Mouse (Mus musculus): Measurements from ENCODE around the gene Kcnmb1. TPM values are rescaled to one million over a fixed set of nuclear protein-coding genes. Genes with fewer than 3 reads are reported as not detected.

Gene Kcnmb1
- polyA plus RNA-seq, 1 experiment from 2014 or later: 0.09 TPM

DNA sequence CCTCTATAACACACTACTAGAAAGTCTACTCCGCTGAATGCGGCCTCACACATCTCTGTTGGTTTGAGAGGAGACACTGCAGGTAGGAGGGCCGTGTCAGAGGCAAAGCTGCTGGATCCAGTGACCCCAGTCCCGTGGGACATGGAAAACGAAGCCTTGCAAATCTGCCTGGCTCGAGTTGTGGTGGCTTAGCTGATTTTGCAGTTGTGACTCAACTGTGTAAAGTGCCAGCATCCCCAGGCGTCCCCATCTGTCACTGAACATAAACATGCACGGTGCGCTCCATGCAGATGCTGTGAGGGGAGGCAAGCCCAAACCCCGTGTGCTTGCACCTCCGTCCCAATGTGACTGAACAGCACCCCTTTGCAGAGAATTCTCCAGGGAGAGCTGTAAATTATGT lies 33.4 kb upstream of the Kcnmb1 start:
- WGBS: 73% methylated on average over 11 of the region's 11 CpGs
- H3K27ac ChIP-seq (replicated peaks): no peak overlapping the region
- H3K4me3 ChIP-seq: no peak overlapping the region
- H3K4me1 ChIP-seq: peaks cover 28% of the 10 kb centered on the region
- H3K9me3 ChIP-seq: no peaks in the 10 kb centered on the region
- no peaks in the 10 kb centered on the region for H3K36me3 ChIP-seq (replicated peaks)
- no peak for DNase-seq (ENCODE audit: low spot score)
- H3K27me3 ChIP-seq (replicated peaks; ENCODE audit: low read depth, poor library complexity, severe bottlenecking): peaks cover 35% of the 10 kb centered on the region

DNA sequence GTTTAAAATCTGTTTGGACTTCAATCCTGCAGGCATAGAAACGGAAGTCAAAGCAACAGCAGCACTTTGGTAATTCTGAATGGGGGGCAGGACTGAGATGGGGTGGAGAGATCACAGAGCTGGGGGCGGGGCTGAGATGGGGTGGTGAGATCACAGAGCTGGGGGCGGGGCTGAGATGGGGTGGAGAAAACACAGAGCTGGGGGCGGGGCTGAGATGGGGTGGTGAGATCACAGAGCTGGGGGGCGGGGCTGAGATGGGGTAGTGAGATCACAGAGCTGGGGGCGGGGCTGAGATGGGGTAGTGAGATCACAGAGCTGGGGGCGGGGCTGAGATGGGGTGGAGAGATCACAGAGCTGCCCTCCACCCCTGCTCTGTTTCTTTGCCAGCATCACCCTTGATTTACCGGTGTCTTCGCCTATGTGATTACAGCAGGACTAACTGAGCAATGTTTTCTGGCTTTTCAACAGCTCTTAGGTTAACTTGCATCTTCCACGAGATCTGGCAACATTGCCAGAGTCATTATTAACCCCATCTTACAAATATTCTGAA lies 30.9 kb upstream of the Kcnmb1 start:
- Histone ChIP-seq H3K4me3 (peak overlapping the region; percentile 18; the same call in 1 of the 2 replicates), H3K4me1 (peaks cover 28% of the 10 kb centered on the region), H3K36me3 (replicated peaks) (no peaks in the 10 kb centered on the region), H3K9me3 (no peaks in the 10 kb centered on the region), H3K27me3 (replicated peaks; ENCODE audit: low read depth, poor library complexity, severe bottlenecking) (peaks cover 12% of the 10 kb centered on the region), H3K27ac (replicated peaks) (no peak overlapping the region)
- DNase-seq (ENCODE audit: low spot score): peak; percentile 85
- WGBS: 10% methylated on average over 10 of the region's 10 CpGs

DNA sequence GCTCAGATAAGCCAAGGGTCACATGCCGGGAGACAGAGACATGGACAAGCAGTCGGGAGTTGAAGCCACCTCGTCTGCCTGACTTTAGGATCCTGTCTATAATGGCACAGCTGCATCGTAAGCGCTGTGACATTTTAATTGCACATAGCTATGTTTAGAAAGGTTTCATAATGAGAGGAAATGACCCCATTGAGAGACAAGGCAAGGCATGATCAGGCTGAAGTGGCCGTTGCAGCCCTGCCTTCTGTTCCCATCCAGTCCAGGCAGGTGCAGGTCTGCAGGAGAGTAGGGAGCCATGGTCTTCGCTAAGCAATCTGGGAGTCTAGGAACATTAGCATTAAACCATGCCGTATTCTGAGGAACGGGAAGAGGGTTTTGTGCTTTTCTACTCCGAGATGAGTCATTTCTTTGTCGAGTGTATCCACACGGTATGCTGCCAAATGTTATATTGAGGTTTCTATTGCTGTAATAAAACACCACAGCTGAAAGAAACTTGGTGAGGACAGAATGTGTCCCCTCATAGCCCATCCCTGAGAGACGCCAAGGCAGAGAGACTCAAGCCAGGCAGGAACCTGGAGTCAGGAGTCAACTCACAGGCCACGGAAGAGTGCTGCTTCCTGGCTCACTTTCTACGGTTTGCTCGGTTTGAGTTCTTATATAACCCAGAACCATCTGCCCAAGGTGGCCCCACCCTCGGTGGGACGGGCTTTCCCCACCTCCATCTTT lies 30.3 kb upstream of the Kcnmb1 start:
- peaks cover 8% of the 10 kb centered on the region for H3K27me3 ChIP-seq (replicated peaks; ENCODE audit: low read depth, poor library complexity, severe bottlenecking)
- no peaks in the 10 kb centered on the region for H3K9me3 ChIP-seq
- peak overlapping the region; percentile 18; the same call in 1 of the 2 replicates for H3K4me3 ChIP-seq
- H3K4me1 ChIP-seq: peaks cover 28% of the 10 kb centered on the region
- DNase-seq (ENCODE audit: low spot score): no peak
- WGBS: 72% methylated on average over 18 of the region's 18 CpGs
- no peaks in the 10 kb centered on the region for H3K36me3 ChIP-seq (replicated peaks)
- no peak overlapping the region for H3K27ac ChIP-seq (replicated peaks)

DNA sequence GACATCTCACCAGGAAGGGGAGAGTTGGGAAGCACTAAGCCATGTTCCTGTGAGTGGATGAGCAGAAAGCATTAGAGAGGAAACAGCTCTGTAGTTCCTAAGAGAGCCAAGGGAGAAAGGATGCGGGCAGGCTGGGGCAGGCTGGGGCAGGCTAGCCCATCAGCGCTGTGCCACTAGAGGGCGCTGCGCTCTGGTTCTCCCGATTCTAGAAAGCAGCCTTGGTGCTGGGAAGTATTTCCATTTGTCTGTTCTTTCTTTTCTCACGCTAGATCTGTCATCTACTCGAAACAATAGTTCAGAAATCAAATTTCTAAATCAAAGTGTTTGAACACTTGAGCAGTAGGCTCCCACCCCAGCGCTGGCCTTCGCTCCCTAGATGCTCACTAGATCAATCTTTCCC lies 28.5 kb upstream of the Kcnmb1 start:
- no peak overlapping the region for H3K4me3 ChIP-seq
- no peak for DNase-seq (ENCODE audit: low spot score)
- 61% methylated on average over 9 of the region's 9 CpGs for WGBS
- no peaks in the 10 kb centered on the region for H3K36me3 ChIP-seq (replicated peaks)
- H3K4me1 ChIP-seq: peaks cover 23% of the 10 kb centered on the region
- H3K9me3 ChIP-seq: no peaks in the 10 kb centered on the region
- no peak overlapping the region for H3K27ac ChIP-seq (replicated peaks)
- H3K27me3 ChIP-seq (replicated peaks; ENCODE audit: low read depth, poor library complexity, severe bottlenecking): no peaks in the 10 kb centered on the region

DNA sequence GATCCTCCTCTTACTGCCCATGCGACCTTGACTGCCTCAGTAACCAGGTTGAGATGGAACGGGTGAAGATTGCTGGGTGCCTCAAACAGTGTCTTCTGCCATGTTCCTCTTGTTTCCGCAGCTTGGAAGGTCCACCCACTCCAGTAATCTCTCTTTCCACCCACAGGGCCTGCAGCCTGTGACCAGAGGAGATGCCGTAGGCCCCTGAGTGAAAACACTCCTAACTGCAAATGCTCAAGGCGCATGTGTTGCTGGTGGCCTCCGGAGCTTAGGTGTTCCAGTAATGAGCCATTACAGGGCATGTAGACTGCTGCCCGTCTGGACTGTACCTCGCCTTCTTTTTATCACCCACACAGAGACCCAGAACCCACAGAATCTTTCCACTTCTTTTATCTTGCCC lies 25.2 kb upstream of the Kcnmb1 start:
- no peaks in the 10 kb centered on the region for H3K9me3 ChIP-seq
- H3K36me3 ChIP-seq (replicated peaks): no peaks in the 10 kb centered on the region
- WGBS: 86% methylated on average over 8 of the region's 8 CpGs
- H3K4me3 ChIP-seq: no peak overlapping the region
- no peak for DNase-seq (ENCODE audit: low spot score)
- no peaks in the 10 kb centered on the region for H3K27me3 ChIP-seq (replicated peaks; ENCODE audit: low read depth, poor library complexity, severe bottlenecking)
- H3K4me1 ChIP-seq: peaks cover 15% of the 10 kb centered on the region
- no peak overlapping the region for H3K27ac ChIP-seq (replicated peaks)

DNA sequence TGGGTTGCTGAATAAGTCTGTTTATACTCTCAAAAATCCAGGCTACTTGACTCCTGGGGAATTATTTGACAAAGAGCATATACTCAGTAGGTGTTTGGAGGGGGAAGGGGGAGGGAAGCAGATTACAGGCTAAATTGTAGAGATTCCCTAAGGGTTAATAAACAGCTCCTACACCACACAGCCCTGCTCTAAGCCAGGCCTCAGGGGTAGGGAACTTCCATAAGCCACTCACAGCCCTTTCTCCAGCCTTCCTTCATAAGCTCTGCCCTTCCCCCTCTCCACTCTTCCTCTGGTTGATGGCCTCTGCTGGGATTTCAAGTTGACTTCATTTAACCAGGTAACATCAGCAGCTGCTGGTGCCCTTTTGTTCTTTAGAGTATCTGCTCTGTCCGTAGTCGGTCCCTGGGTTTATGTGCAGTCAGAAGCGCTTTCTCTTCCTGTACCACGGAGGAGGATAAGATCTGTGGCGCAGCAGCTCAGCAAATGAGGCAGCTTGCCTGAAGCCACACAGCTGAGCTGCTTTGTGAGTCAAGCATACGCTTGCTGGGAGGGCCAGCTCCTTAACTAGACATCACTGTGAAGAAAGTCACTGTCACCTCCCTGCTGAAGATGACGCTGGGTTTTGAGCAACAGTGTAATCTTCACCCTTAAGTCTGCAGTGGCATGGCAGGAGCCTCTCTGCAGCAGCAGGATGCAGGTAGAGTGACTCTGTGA lies 24.1 kb upstream of the Kcnmb1 start:
- 49% methylated on average over 7 of the region's 7 CpGs for WGBS
- H3K4me3 ChIP-seq: no peak overlapping the region
- H3K36me3 ChIP-seq (replicated peaks): no peaks in the 10 kb centered on the region
- H3K27ac ChIP-seq (replicated peaks): no peak overlapping the region; the same call in 1 of the 2 replicates
- no peaks in the 10 kb centered on the region for H3K9me3 ChIP-seq
- no peaks in the 10 kb centered on the region for H3K27me3 ChIP-seq (replicated peaks; ENCODE audit: low read depth, poor library complexity, severe bottlenecking)
- no peak for DNase-seq (ENCODE audit: low spot score)
- H3K4me1 ChIP-seq: peaks cover 12% of the 10 kb centered on the region

DNA sequence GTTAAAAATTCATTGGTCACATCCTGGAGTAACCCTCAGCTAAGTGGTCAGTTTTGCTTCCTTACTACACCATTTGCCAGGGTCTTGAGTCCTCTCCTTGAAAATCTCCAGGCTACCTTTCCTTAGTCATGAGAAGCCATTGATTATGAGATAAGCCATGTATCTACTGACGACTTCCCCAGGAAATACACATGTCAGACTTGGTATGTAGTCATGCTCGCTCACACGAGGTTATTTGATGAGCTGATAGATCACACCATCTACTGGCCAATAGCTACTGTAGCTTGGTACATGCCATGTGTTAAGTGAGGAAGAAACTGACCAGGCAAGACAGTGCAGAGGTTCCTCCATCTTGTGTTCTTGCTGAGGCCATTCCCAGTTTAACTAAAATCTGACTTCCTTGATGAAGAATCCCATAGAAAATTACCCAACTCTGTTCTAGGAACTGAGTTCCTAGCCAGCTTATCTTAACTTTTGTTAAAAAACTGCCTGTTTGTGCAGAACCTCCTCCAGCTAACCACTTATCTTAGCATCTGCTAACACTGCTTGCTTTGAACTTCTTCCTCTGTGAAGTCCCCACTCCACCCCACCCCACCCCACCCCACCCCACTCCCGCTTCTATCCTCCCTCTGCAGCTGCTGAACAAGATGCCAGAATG lies 23.2 kb upstream of the Kcnmb1 start:
- no peak for DNase-seq (ENCODE audit: low spot score)
- Histone ChIP-seq H3K27me3 (replicated peaks; ENCODE audit: low read depth, poor library complexity, severe bottlenecking) (no peaks in the 10 kb centered on the region), H3K9me3 (no peaks in the 10 kb centered on the region), H3K36me3 (replicated peaks) (no peaks in the 10 kb centered on the region), H3K27ac (replicated peaks) (no peak overlapping the region), H3K4me3 (no peak overlapping the region), H3K4me1 (peaks cover 12% of the 10 kb centered on the region)
- 87% methylated on average over 4 of the region's 4 CpGs for WGBS

DNA sequence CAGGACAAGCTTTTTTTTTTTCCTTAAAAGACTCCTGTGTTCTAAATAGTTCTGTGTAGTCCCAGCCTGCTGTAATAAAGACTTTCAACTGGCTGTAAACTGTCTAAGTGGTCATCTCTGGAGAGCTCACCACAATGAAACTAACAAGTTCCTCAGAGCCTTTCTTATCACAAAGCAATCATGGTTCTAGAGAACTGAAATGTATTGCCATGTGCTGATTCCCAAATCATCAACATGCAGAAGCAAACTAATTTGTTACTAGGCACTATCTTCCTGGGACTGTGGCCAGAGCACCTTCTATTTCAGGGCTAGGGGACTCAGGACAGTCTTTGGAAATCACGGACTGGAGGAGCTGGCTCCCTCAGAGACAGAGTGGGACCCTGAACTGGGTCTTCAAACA lies 19.2 kb upstream of the Kcnmb1 start:
- Histone ChIP-seq H3K4me1 (peaks cover 11% of the 10 kb centered on the region), H3K9me3 (no peaks in the 10 kb centered on the region), H3K27ac (replicated peaks) (no peak overlapping the region), H3K36me3 (replicated peaks) (no peaks in the 10 kb centered on the region), H3K4me3 (no peak overlapping the region), H3K27me3 (replicated peaks; ENCODE audit: low read depth, poor library complexity, severe bottlenecking) (no peaks in the 10 kb centered on the region)
- DNase-seq (ENCODE audit: low spot score): no peak
- 80% methylated on average over 1 of the region's 1 CpGs for WGBS

DNA sequence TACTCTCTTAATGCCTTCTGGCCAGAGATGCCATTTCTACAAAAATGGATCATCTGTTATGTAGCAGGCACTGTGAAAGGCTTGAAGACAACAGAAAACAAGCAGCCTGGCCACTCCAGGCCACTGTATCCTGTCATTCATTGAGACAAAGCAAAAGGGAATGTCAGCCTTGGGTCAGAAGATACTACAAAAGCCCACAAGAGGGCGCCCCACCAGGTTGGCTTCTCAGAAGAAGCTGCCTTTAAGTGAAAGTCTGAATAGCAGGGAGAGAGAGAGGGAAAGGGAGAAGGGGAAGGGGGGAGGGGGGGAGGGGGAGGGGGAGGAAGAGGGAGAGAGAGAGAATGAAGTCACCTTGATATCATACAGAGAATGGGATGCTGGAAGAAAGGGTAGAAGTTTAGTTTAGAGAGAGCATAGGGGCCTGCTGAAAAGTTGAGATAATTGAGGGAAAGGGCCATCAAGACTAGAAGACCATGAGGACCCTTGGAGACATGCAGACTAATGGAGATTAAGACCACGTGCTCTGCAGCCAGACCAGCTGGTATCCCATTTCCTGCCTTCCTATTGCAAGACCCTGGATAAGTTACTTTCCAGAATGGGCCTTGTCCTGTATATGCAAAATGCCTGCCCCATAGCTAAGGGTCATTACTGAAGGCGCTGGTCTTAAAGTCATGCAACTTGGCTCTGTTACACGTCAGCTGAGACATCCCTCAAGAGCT lies 18.6 kb upstream of the Kcnmb1 start:
- H3K27ac ChIP-seq (replicated peaks): no peak overlapping the region
- DNase-seq (ENCODE audit: low spot score): peak; percentile 47

DNA sequence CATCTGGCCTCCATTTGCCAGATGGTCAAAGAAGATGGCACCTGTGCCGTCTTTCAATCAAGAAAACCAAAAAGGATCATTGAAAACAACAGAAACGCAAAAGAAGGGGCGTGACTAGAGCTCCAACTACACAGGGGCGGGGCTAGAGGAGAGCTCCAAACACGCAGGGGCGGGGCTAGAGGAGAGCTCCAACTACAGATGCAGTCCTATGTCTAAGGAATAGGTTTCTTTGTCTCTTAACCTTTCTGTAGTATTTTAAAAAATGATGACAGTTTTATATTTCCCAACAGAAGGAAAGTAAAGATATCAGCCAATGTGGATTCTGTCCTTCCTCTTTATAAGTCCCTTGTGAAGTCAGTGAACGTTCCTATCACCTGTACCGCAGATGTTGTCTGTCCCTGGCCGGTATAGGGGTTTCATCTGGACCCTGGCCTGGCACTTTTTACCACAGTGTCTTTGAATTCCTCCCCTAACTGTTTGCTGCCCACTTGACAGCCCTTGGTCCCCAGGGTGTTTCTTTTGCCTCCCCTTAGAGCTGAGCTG lies 18.0 kb upstream of the Kcnmb1 start:
- no peaks in the 10 kb centered on the region for H3K36me3 ChIP-seq (replicated peaks)
- H3K4me3 ChIP-seq: no peak overlapping the region
- H3K27me3 ChIP-seq (replicated peaks; ENCODE audit: low read depth, poor library complexity, severe bottlenecking): no peaks in the 10 kb centered on the region
- peaks cover 3% of the 10 kb centered on the region; the same call in 1 of the 2 replicates for H3K4me1 ChIP-seq
- H3K9me3 ChIP-seq: no peaks in the 10 kb centered on the region
- no peak overlapping the region for H3K27ac ChIP-seq (replicated peaks)
- WGBS: 90% methylated on average over 9 of the region's 9 CpGs
- no peak for DNase-seq (ENCODE audit: low spot score)

More for the DNA sequence above, 18.6 kb upstream of the Kcnmb1 start:
- no peaks in the 10 kb centered on the region for H3K9me3 ChIP-seq
- H3K4me3 ChIP-seq: no peak overlapping the region
- WGBS: 63% methylated on average over 4 of the region's 4 CpGs
- H3K4me1 ChIP-seq: peaks cover 5% of the 10 kb centered on the region; the same call in 1 of the 2 replicates
- H3K27me3 ChIP-seq (replicated peaks; ENCODE audit: low read depth, poor library complexity, severe bottlenecking): no peaks in the 10 kb centered on the region
- no peaks in the 10 kb centered on the region for H3K36me3 ChIP-seq (replicated peaks)

DNA sequence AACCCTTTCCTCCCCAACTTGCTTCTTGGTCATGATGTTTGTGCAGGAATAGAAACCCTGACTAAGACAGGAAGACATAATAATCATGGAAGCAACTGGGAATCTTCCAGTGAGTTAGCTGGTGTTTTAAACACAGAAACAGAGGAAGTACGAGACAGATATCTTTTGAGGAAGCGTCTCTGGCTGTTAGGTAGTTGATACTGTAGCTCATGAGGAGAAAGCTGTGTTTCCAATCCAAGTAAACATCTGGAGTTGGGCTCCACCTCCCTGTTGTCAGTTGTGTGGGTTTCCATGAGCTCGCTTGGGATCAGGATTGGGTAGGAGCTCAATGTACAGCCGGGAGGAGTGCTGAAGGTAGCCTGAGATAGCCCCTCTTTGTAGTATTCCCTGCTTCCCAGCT lies 16.3 kb upstream of the Kcnmb1 start:
- Histone ChIP-seq H3K9me3 (no peaks in the 10 kb centered on the region; the same call in 1 of the 2 replicates), H3K36me3 (replicated peaks) (no peaks in the 10 kb centered on the region), H3K4me1 (peaks cover 5% of the 10 kb centered on the region), H3K27me3 (replicated peaks; ENCODE audit: low read depth, poor library complexity, severe bottlenecking) (no peaks in the 10 kb centered on the region), H3K27ac (replicated peaks) (no peak overlapping the region), H3K4me3 (no peak overlapping the region)
- DNase-seq (ENCODE audit: low spot score): no peak
- 90% methylated on average over 4 of the region's 4 CpGs for WGBS

DNA sequence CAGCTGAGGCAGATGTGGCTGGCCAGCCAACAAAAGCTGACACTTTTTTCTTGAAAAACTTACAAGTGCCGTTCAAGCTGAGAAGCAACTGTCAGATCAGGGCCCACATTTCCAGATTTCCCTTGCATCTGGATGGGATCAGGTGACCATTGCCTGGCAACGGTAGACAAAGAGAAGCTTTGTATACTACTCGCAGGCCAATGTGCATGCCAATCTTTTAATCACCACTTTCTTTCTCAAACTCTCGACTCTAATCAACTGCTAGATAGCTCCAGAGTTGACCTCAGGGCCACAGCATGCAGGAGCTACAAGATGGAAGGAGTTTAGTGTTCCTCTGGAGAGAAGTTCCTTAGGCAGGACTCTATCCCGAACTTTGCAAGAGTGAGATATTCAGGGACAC lies 11.7 kb upstream of the Kcnmb1 start:
- H3K4me3 ChIP-seq: no peak overlapping the region
- peaks cover 16% of the 10 kb centered on the region for H3K4me1 ChIP-seq
- H3K9me3 ChIP-seq: no peaks in the 10 kb centered on the region; the same call in 1 of the 2 replicates
- DNase-seq (ENCODE audit: low spot score): peak; percentile 54
- 31% methylated on average over 5 of the region's 5 CpGs for WGBS
- no peaks in the 10 kb centered on the region for H3K27me3 ChIP-seq (replicated peaks; ENCODE audit: low read depth, poor library complexity, severe bottlenecking)
- H3K27ac ChIP-seq (replicated peaks): peak overlapping the region; percentile 48; the same call in 1 of the 2 replicates
- no peaks in the 10 kb centered on the region for H3K36me3 ChIP-seq (replicated peaks)
